18 mouse cellular contexts compared by ENCODE assay signal in the genomic region with DNA sequence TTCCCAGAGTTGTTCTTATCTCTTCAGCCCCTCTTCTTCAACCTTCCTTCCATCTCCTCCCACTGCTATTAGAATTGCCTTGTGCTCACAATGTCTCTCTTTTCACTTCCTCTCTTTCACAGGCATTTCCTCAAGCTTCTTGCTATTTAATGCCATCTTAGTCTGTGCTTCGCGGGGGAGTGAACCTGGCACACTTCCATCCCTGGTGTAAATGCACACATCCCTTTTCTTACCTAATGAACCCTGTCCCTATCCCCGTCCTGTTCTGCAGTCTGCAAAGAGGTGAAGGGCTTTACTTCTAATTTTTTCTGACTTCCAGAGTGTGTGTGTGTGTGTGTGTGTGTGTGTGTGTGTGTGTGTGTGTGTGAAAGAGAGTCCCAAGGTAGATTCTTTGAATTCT.
DNase-seq lines count a peak whose midpoint lies in the region; ATAC-seq lines count a peak whose summit lies in the region.
"Had no signal": no experiment of that assay in that cellular context is flagged by ENCODE, and none has a peak within 500 bp of the region (broad histone marks: within the 10 kb centered on the region; RNA-seq: fewer than 3 reads in every experiment).

No protein-coding gene starts in this region.

- intact Hi-C loops in heart, postnatal 25 days (cut with DNase I): no loop called here

- peak; percentile 44 for ATAC-seq in granulocyte monocyte progenitor cell, adult 5-6 weeks (replicated peaks; ENCODE audit: poor library complexity, severe bottlenecking)
- ATAC-seq: forebrain, postnatal 0 days had no signal

- DNase-seq in kidney, postnatal 4 days: peak; percentile 16 to 33
- no peak for DNase-seq in kidney, postnatal 10 days
- DNase-seq in spleen, postnatal 36 days (ENCODE audit: low spot score in 2 of 2): peak; percentile 14 to 30
- no peak for DNase-seq in spleen, postnatal 14 days (ENCODE audit: low spot score in 2 of 2)
- DNase-seq in gastrocnemius, postnatal 25 days: no peak
- DNase-seq in right cerebral cortex, adult 18-20 months: no peak
- DNase-seq in heart, postnatal 25 days (ENCODE audit: low spot score): no peak
- DNase-seq: adrenal gland, postnatal 10 days; cerebellum, adult 8-10 months; cerebellum, postnatal 36 days; forebrain, postnatal 0 days; heart, postnatal 4 days; kidney, adult 9 months; kidney, postnatal 36 days; lung, adult 18-20 months; lung, postnatal 10 days; thymus, postnatal 36 days had no signal

Comparison
In these comparisons a context has a peak if more than half of its experiments do, and no peak if none do; other contexts are left out.
1. DNase-seq: peak in kidney, postnatal 4 days (2 of 2) and spleen, postnatal 36 days (2 of 2); none in kidney, postnatal 10 days (single experiment), spleen, postnatal 14 days (0 of 2), gastrocnemius, postnatal 25 days (single experiment), right cerebral cortex, adult 18-20 months (single experiment) and heart, postnatal 25 days (single experiment).